Mouse (Mus musculus) midbrain, embryonic 12.5 days (tissue): ENCODE measurements around the gene Mtor. TPM values are rescaled to one million over a fixed set of nuclear protein-coding genes. Genes with fewer than 3 reads are reported as not detected.

Source experiments
- ATAC-seq: fragments of 200-750 bp; cut with Nextera tagmentation; 2 replicates; pipeline ENCODE4 v1.8.0; 2017; ENCODE audit warnings: low read depth, moderate TSS enrichment, moderate library complexity; ENCODE audit not compliant: low FRiP score
- H3K27ac ChIP-seq: fragments of 300-500 bp; sonication (generic); replicated peaks from 2 replicates; pipeline ENCODE4 v1.5.1; 2016; ENCODE audit warnings: mild to moderate bottlenecking
- H3K27me3 ChIP-seq: fragments of 300-500 bp; sonication (generic); 2 replicates; pipeline ENCODE4 v1.6.1; 2016; ENCODE audit warnings: mild to moderate bottlenecking
- H3K36me3 ChIP-seq: fragments of 300-500 bp; sonication (generic); 2 replicates; pipeline ENCODE4 v1.6.1; 2016
- H3K4me1 ChIP-seq: fragments of 300-500 bp; sonication (generic); 2 replicates; pipeline ENCODE4 v1.6.1; 2016
- H3K4me2 ChIP-seq: fragments of 300-500 bp; sonication (generic); replicated peaks from 2 replicates; pipeline ENCODE4 v1.6.1; 2016; ENCODE audit warnings: mild to moderate bottlenecking, moderate library complexity
- H3K4me3 ChIP-seq: fragments of 300-500 bp; sonication (generic); 2 replicates; pipeline ENCODE4 v1.5.1; 2016; ENCODE audit warnings: mild to moderate bottlenecking
- H3K9ac ChIP-seq: fragments of 300-500 bp; sonication (generic); replicated peaks from 2 replicates; pipeline ENCODE4 v1.6.1; 2016; ENCODE audit warnings: mild to moderate bottlenecking, moderate library complexity
- H3K9me3 ChIP-seq: fragments of 300-500 bp; sonication (generic); 2 replicates; pipeline ENCODE4 v1.6.1; 2016; ENCODE audit warnings: mild to moderate bottlenecking
- WGBS: fragments of 180-500 bp; shearing (Covaris S2); methylation state at CpG from one replicate; pipeline ENCODE4 v1.1.7; 2016; 5-methylcytosine and 5-hydroxymethylcytosine counted together
- polyA plus RNA-seq: library from polyadenylated mRNA; unstranded; fragments of >200 nt; fragmentation: Nextera tagmentation; extraction: Ambion mirVana; gene quantifications from 2 replicates; pipeline ENCODE4 v1.2.1, GENCODE M21; 2016

Mtor gene
- polyA plus RNA-seq, 1 experiment from 2014 or later, result 33.3 TPM

GRCm38 (mm10) chr4:148444250-148444967 lies 4.0 kb upstream of the Mtor start, which contains the start of gene Ubiad1:
Ubiad1 (minus strand) TSS chr4:148444771.
- Histone ChIP-seq H3K27me3 (no peaks in the 10 kb centered on the region), H3K4me1 (peaks cover 25% of the 10 kb centered on the region), H3K27ac (peak within 1 kb of the TSS; percentile 52; the same call in 1 of the 2 replicates), H3K4me3 (peak within 1 kb of the TSS; percentile 67), H3K9me3 (no peaks in the 10 kb centered on the region), H3K9ac (peak within 1 kb of the TSS; percentile 79), H3K4me2 (peak within 1 kb of the TSS; percentile 80), H3K36me3 (no peaks in the 10 kb centered on the region; the same call in 1 of the 2 replicates)
- peak; percentile 42 for ATAC-seq
- WGBS, result under 1% methylated on average over 46 of the region's 46 CpGs

- Histone ChIP-seq H3K27ac (peak overlapping the region; percentile 83), H3K27me3 (no peaks in the 10 kb centered on the region), H3K9ac (peak overlapping the region; percentile 94), H3K9me3 (no peaks in the 10 kb centered on the region), H3K4me1 (peaks cover 27% of the 10 kb centered on the region), H3K4me3 (peak overlapping the region; percentile 97), H3K36me3 (peaks cover 21% of the 10 kb centered on the region), H3K4me2 (peak overlapping the region; percentile 75)
- no peak for ATAC-seq
- whole genome bisulfite sequencing, result under 1% methylated on average over 15 of the region's 15 CpGs
Measured at GRCm38 (mm10) chr4:148448853-148449245, 438 bp downstream of the Mtor start.

- H3K27ac ChIP-seq, result no peak overlapping the region
- H3K27me3 ChIP-seq, result no peaks in the 10 kb centered on the region
- H3K9ac ChIP-seq, result no peak overlapping the region
- ATAC-seq, result no peak
- 93% methylated on average over 11 of the region's 11 CpGs for WGBS
- H3K4me1 ChIP-seq, result peaks cover 13% of the 10 kb centered on the region
- H3K4me3 ChIP-seq, result no peak overlapping the region
- no peaks in the 10 kb centered on the region for H3K9me3 ChIP-seq
- peaks cover 69% of the 10 kb centered on the region for H3K36me3 ChIP-seq
- H3K4me2 ChIP-seq, result no peak overlapping the region
Measured at GRCm38 (mm10) chr4:148453707-148454106, 5.3 kb downstream of the Mtor start.

GRCm38 (mm10) chr4:148455477-148456025 lies 7.1 kb downstream of the Mtor start:
- no peak overlapping the region for H3K4me3 ChIP-seq
- H3K4me1 ChIP-seq, result no peaks in the 10 kb centered on the region
- H3K36me3 ChIP-seq, result peaks cover 87% of the 10 kb centered on the region
- no peak overlapping the region for H3K27ac ChIP-seq
- 95% methylated on average over 5 of the region's 5 CpGs for WGBS
- H3K4me2 ChIP-seq, result no peak overlapping the region
- no peaks in the 10 kb centered on the region for H3K27me3 ChIP-seq
- ATAC-seq, result no peak
- no peaks in the 10 kb centered on the region for H3K9me3 ChIP-seq
- no peak overlapping the region for H3K9ac ChIP-seq

- H3K4me1 ChIP-seq, result no peaks in the 10 kb centered on the region
- H3K4me2 ChIP-seq, result no peak overlapping the region
- no peaks in the 10 kb centered on the region for H3K9me3 ChIP-seq
- no peak overlapping the region for H3K4me3 ChIP-seq
- no peak overlapping the region for H3K9ac ChIP-seq
- no peaks in the 10 kb centered on the region for H3K27me3 ChIP-seq
- no peak for ATAC-seq
- 62% methylated on average over 12 of the region's 12 CpGs for WGBS
- peaks cover 99% of the 10 kb centered on the region for H3K36me3 ChIP-seq
- H3K27ac ChIP-seq, result no peak overlapping the region
Measured at GRCm38 (mm10) chr4:148460656-148461284, 12.4 kb downstream of the Mtor start.

- Histone ChIP-seq H3K4me1 (no peaks in the 10 kb centered on the region), H3K4me2 (no peak overlapping the region), H3K27ac (no peak overlapping the region), H3K4me3 (no peak overlapping the region), H3K36me3 (peaks cover 99% of the 10 kb centered on the region), H3K27me3 (no peaks in the 10 kb centered on the region), H3K9ac (no peak overlapping the region), H3K9me3 (no peaks in the 10 kb centered on the region)
- 79% methylated on average over 4 of the region's 4 CpGs for WGBS
- no peak for ATAC-seq
Measured at GRCm38 (mm10) chr4:148461772-148462171, 13.4 kb downstream of the Mtor start.

- no peaks in the 10 kb centered on the region for H3K27me3 ChIP-seq
- ATAC-seq, result no peak
- no peak overlapping the region for H3K4me3 ChIP-seq
- H3K36me3 ChIP-seq, result peaks cover 99% of the 10 kb centered on the region
- H3K27ac ChIP-seq, result no peak overlapping the region
- no peak overlapping the region for H3K4me2 ChIP-seq
- H3K9ac ChIP-seq, result no peak overlapping the region
- no peaks in the 10 kb centered on the region for H3K9me3 ChIP-seq
- no peaks in the 10 kb centered on the region for H3K4me1 ChIP-seq
- 96% methylated on average over 13 of the region's 13 CpGs for WGBS
Measured at GRCm38 (mm10) chr4:148462717-148463116, 14.3 kb downstream of the Mtor start.

- Histone ChIP-seq H3K4me1 (no peaks in the 10 kb centered on the region), H3K4me3 (no peak overlapping the region), H3K9me3 (no peaks in the 10 kb centered on the region), H3K27ac (no peak overlapping the region), H3K9ac (no peak overlapping the region), H3K4me2 (no peak overlapping the region), H3K27me3 (no peaks in the 10 kb centered on the region), H3K36me3 (peaks cover 99% of the 10 kb centered on the region)
- WGBS, result 79% methylated on average over 14 of the region's 14 CpGs
- ATAC-seq, result no peak
Measured at GRCm38 (mm10) chr4:148463208-148463960, 15.0 kb downstream of the Mtor start.

GRCm38 (mm10) chr4:148464301-148464700 lies 15.9 kb downstream of the Mtor start:
- peaks cover 99% of the 10 kb centered on the region for H3K36me3 ChIP-seq
- 95% methylated on average over 12 of the region's 12 CpGs for WGBS
- no peak overlapping the region for H3K9ac ChIP-seq
- no peak overlapping the region for H3K27ac ChIP-seq
- H3K9me3 ChIP-seq, result no peaks in the 10 kb centered on the region
- no peak for ATAC-seq
- no peak overlapping the region for H3K4me3 ChIP-seq
- H3K27me3 ChIP-seq, result no peaks in the 10 kb centered on the region
- H3K4me2 ChIP-seq, result no peak overlapping the region
- no peaks in the 10 kb centered on the region for H3K4me1 ChIP-seq

- no peak overlapping the region for H3K9ac ChIP-seq
- H3K9me3 ChIP-seq, result no peaks in the 10 kb centered on the region
- no peaks in the 10 kb centered on the region for H3K27me3 ChIP-seq
- no peak for ATAC-seq
- H3K4me1 ChIP-seq, result no peaks in the 10 kb centered on the region
- peaks cover 99% of the 10 kb centered on the region for H3K36me3 ChIP-seq
- H3K4me2 ChIP-seq, result no peak overlapping the region
- H3K4me3 ChIP-seq, result no peak overlapping the region
- WGBS, result 96% methylated on average over 12 of the region's 12 CpGs
- no peak overlapping the region for H3K27ac ChIP-seq
Measured at GRCm38 (mm10) chr4:148464869-148465268, 16.5 kb downstream of the Mtor start.

- H3K36me3 ChIP-seq, result peaks cover 99% of the 10 kb centered on the region
Measured at GRCm38 (mm10) chr4:148466511-148467079, 18.2 kb downstream of the Mtor start.

More at GRCm38 (mm10) chr4:148466511-148467079, 18.2 kb downstream of the Mtor start:
- Histone ChIP-seq H3K4me1 (no peaks in the 10 kb centered on the region), H3K9ac (no peak overlapping the region), H3K4me3 (no peak overlapping the region), H3K9me3 (no peaks in the 10 kb centered on the region), H3K27ac (no peak overlapping the region), H3K4me2 (no peak overlapping the region), H3K27me3 (no peaks in the 10 kb centered on the region)
- ATAC-seq, result no peak
- WGBS, result 92% methylated on average over 5 of the region's 5 CpGs
